8 mouse cellular contexts compared by ENCODE assay signal in the genomic region with DNA sequence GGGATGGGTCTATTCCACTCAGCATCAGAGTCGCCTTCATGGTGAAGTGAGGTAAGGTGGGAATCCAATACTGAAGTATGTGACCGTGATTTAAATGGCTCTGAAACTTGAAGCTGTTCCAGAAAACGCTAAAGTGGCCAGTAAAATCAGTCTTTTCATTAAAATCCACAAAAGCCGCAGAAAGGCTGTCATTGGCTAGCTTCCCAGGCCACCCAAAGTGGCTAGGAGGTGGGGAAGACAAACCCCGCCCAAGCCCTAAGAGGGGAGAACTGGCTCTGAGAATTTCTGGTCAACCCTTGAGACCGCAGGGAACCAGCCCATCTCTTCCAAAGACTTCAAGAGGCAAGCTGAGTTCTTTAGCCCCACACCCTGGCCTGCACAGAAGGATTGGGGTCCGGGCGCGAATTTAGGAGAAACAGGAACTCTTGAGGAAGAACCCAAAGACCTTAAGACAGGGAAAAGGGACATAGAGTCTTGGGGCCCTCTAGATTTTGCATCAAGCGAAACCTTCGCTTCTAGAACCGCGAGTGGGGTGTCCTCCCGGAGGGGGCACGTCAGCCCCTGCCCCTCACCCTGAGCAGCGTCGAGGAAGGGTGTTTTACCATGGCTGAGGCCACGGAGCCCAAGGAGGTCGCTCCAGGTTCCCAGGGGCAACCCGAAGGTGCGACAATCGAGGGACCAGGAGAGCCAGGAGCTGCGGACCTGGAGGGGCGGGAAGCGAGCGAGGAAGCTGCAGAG. TPM values are rescaled to one million over a fixed set of nuclear protein-coding genes. Genes with fewer than 3 reads are reported as not detected.
DNase-seq lines count a peak whose midpoint lies in the region; ATAC-seq and TF ChIP-seq lines count a peak whose summit lies in the region.

No protein-coding gene starts in this region.

- H3K4me3 ChIP-seq in heart, embryonic 14.5 days (ENCODE audit: control insufficient read depth in 1 of 2, insufficient read depth in 1 of 2, low read depth in 1 of 2, low read length in 2 of 2) = peak overlapping the region; percentile 59
- peak overlapping the region; percentile 44 for H3K4me3 ChIP-seq in hindbrain, embryonic 15.5 days
- H3K4me3 ChIP-seq in midbrain, embryonic 12.5 days = peak overlapping the region; percentile 48

- 13% methylated on average over 26 of the region's 26 CpGs for WGBS in heart, embryonic 14.5 days
- WGBS in hindbrain, embryonic 15.5 days = 12% methylated on average over 26 of the region's 26 CpGs
- 7% methylated on average over 26 of the region's 26 CpGs for WGBS in midbrain, embryonic 12.5 days

- peak overlapping the region; percentile 62 for H3K9ac ChIP-seq in heart, embryonic 14.5 days (ENCODE audit: low read length)
- H3K9ac ChIP-seq in hindbrain, embryonic 15.5 days = peak overlapping the region; percentile 43
- peak overlapping the region; percentile 46; the same call in 1 of the 2 replicates for H3K9ac ChIP-seq in midbrain, embryonic 12.5 days (replicated peaks)

- no peak for TF ChIP-seq POLR2A in brain, embryonic 14.5 days (IDR thresholded peaks at IDR 0.05; ENCODE audit: borderline replicate concordance, extremely low read depth, insufficient read depth, insufficient read length, poor library complexity, severe bottlenecking)

- H3K36me3 ChIP-seq in heart, embryonic 14.5 days (ENCODE audit: control insufficient read depth, insufficient read depth, low read length) = no peaks in the 10 kb centered on the region
- no peaks in the 10 kb centered on the region for H3K36me3 ChIP-seq in hindbrain, embryonic 15.5 days
- no peaks in the 10 kb centered on the region for H3K36me3 ChIP-seq in midbrain, embryonic 12.5 days

- peaks cover 9 to 20% of the 10 kb centered on the region in 2 experiments for H3K4me1 ChIP-seq in heart, embryonic 14.5 days (ENCODE audit: control insufficient read depth in 2 of 2, insufficient read depth in 2 of 2, low read length in 2 of 2)
- H3K4me1 ChIP-seq in hindbrain, embryonic 15.5 days (replicated peaks) = peaks cover 11% of the 10 kb centered on the region
- H3K4me1 ChIP-seq in midbrain, embryonic 12.5 days = peaks cover 15% of the 10 kb centered on the region

- H3K27me3 ChIP-seq in heart, embryonic 14.5 days (ENCODE audit: control insufficient read depth, insufficient read depth, low read length) = peaks cover 43% of the 10 kb centered on the region
- peaks cover 35% of the 10 kb centered on the region for H3K27me3 ChIP-seq in hindbrain, embryonic 15.5 days
- H3K27me3 ChIP-seq in midbrain, embryonic 12.5 days = peaks cover 43% of the 10 kb centered on the region

- no peak for TF ChIP-seq CTCF in brain, embryonic 14.5 days (IDR thresholded peaks at IDR 0.05; ENCODE audit: borderline replicate concordance, extremely low read depth, insufficient read depth, insufficient read length)

- no peak for DNase-seq in heart, postnatal 4 days
- DNase-seq in brain, embryonic 14.5 days (ENCODE audit: low read depth) = peak; percentile 53
- DNase-seq in layer of hippocampus, postnatal 14 days (ENCODE audit: low spot score in 2 of 2) = no peak
- no peak for DNase-seq in cerebellum, adult 9-11 months
- no peak for DNase-seq in spleen, postnatal 4 days (ENCODE audit: low spot score in 2 of 2)

- H3K27ac ChIP-seq in heart, embryonic 14.5 days (replicated peaks in 1 of 2; ENCODE audit: control insufficient read depth in 1 of 2, insufficient read depth in 1 of 2, low read depth in 2 of 2, low read length in 2 of 2) = no peak overlapping the region
- H3K27ac ChIP-seq in hindbrain, embryonic 15.5 days (replicated peaks) = no peak overlapping the region
- no peak overlapping the region for H3K27ac ChIP-seq in midbrain, embryonic 12.5 days (replicated peaks)

- peak overlapping the region; percentile 97 for H3K4me2 ChIP-seq in heart, embryonic 14.5 days (ENCODE audit: low read length)
- peak overlapping the region; percentile 95 for H3K4me2 ChIP-seq in hindbrain, embryonic 15.5 days
- peak overlapping the region; percentile 84 for H3K4me2 ChIP-seq in midbrain, embryonic 12.5 days (replicated peaks)

- ATAC-seq in heart, embryonic 14.5 days (ENCODE audit: insufficient number of reproducible peaks, insufficient read depth, low FRiP score, low read depth) = no peak
- ATAC-seq in hindbrain, embryonic 15.5 days (ENCODE audit: low FRiP score, low read depth) = no peak
- no peak for ATAC-seq in midbrain, embryonic 12.5 days (ENCODE audit: low FRiP score, low read depth)

- H3K9me3 ChIP-seq in heart, embryonic 14.5 days (ENCODE audit: control insufficient read depth, low read length) = no peaks in the 10 kb centered on the region
- H3K9me3 ChIP-seq in hindbrain, embryonic 15.5 days = no peaks in the 10 kb centered on the region
- H3K9me3 ChIP-seq in midbrain, embryonic 12.5 days = no peaks in the 10 kb centered on the region

RNA-seq across cellular contexts. Expression of gene Clic6, which starts 12.5 kb away (rescaled TPM):
- 0.72 and 0.89 TPM in 2 replicates for polyA plus RNA-seq in heart, embryonic 14.5 days (2014; fragmentation: Nextera tagmentation; extraction: Ambion mirVana)
- 1 to 10 TPM; 1.0 to 1.8 TPM for total RNA-seq in heart, postnatal 4 days (2021)
- polyA plus RNA-seq in brain, embryonic 14.5 days (2012; rRNA removed) = 6.1 and 14.3 TPM in 2 replicates
- polyA plus RNA-seq in hindbrain, embryonic 15.5 days (2015; fragmentation: Nextera tagmentation; extraction: Ambion mirVana) = 7.0 and 9.7 TPM in 2 replicates
- 1.6 and 4.6 TPM in 2 replicates for polyA plus RNA-seq in midbrain, embryonic 12.5 days (2016; fragmentation: Nextera tagmentation; extraction: Ambion mirVana)
- total RNA-seq in layer of hippocampus, postnatal 14 days (2021) = 10 to 100 TPM in 1 of 2 experiments, 1 to 10 TPM in 1; 2.1 to 15.4 TPM

RNA-seq across cellular contexts. Expression of gene Rcan1, which starts 27.4 kb away (rescaled TPM):
- polyA plus RNA-seq in heart, embryonic 14.5 days (2014; fragmentation: Nextera tagmentation; extraction: Ambion mirVana) = 105 TPM in 2 replicates
- total RNA-seq in heart, postnatal 4 days (2021) = 100 to 1,000 TPM; 117 to 127 TPM
- polyA plus RNA-seq in brain, embryonic 14.5 days (2012; rRNA removed) = 47.7 and 64.6 TPM in 2 replicates
- 73.3 and 79.7 TPM in 2 replicates for polyA plus RNA-seq in hindbrain, embryonic 15.5 days (2015; fragmentation: Nextera tagmentation; extraction: Ambion mirVana)
- 42.1 and 42.8 TPM in 2 replicates for polyA plus RNA-seq in midbrain, embryonic 12.5 days (2016; fragmentation: Nextera tagmentation; extraction: Ambion mirVana)
- 10 to 100 TPM; 39.5 to 40.3 TPM for total RNA-seq in layer of hippocampus, postnatal 14 days (2021)
